Mouse (Mus musculus): Measurements from ENCODE around the gene Aspg. TPM values are rescaled to one million over a fixed set of nuclear protein-coding genes. Genes with fewer than 3 reads are reported as not detected.

The Aspg gene
- polyA plus RNA-seq, 1 experiment from 2014 or later = 1.1 TPM

GRCm38 (mm10) chr12:112164840-112165219, 58.4 kb downstream of the Aspg start:
- no peaks in the 10 kb centered on the region for H3K27me3 ChIP-seq (ENCODE audit: control insufficient read depth, insufficient read depth, low read length)
- 70% methylated on average over 6 of the region's 6 CpGs for WGBS
- ATAC-seq (ENCODE audit: low FRiP score, low TSS enrichment) = no peak
- peaks cover 2% of the 10 kb centered on the region; the same call in 1 of the 2 replicates for H3K36me3 ChIP-seq (ENCODE audit: control insufficient read depth, insufficient read depth, low read length)
- no peak overlapping the region for H3K4me3 ChIP-seq (ENCODE audit: low read length)
- no peak overlapping the region for H3K9ac ChIP-seq (ENCODE audit: low read depth, low read length)
- no peak overlapping the region for H3K4me2 ChIP-seq (replicated peaks; ENCODE audit: low read depth, low read length)
- H3K9me3 ChIP-seq (ENCODE audit: control insufficient read depth, low read length) = no peaks in the 10 kb centered on the region
- no peak overlapping the region for H3K27ac ChIP-seq (ENCODE audit: low read depth, low read length)
- peaks cover 14% of the 10 kb centered on the region for H3K4me1 ChIP-seq (ENCODE audit: control insufficient read depth, insufficient read depth, low read length)

- Histone ChIP-seq H3K4me2 (replicated peaks; ENCODE audit: low read depth, low read length) (no peak overlapping the region), H3K27ac (ENCODE audit: low read depth, low read length) (no peak overlapping the region), H3K9me3 (ENCODE audit: control insufficient read depth, low read length) (no peaks in the 10 kb centered on the region), H3K36me3 (ENCODE audit: control insufficient read depth, insufficient read depth, low read length) (peaks cover 5% of the 10 kb centered on the region; the same call in 1 of the 2 replicates), H3K9ac (ENCODE audit: low read depth, low read length) (no peak overlapping the region), H3K27me3 (ENCODE audit: control insufficient read depth, insufficient read depth, low read length) (peaks cover 3% of the 10 kb centered on the region; the same call in 1 of the 2 replicates), H3K4me3 (ENCODE audit: low read length) (no peak overlapping the region), H3K4me1 (ENCODE audit: control insufficient read depth, insufficient read depth, low read length) (peaks cover 12% of the 10 kb centered on the region)
- ATAC-seq (ENCODE audit: low FRiP score, low TSS enrichment) = no peak
- 67% methylated on average over 5 of the region's 5 CpGs for WGBS
Measured at GRCm38 (mm10) chr12:112169240-112169639, 62.8 kb downstream of the Aspg start.

GRCm38 (mm10) chr12:112170671-112171574, 64.4 kb downstream of the Aspg start:
- no peak overlapping the region for H3K9ac ChIP-seq (ENCODE audit: low read depth, low read length)
- 43% methylated on average over 20 of the region's 20 CpGs for WGBS
- H3K4me1 ChIP-seq (ENCODE audit: control insufficient read depth, insufficient read depth, low read length) = peaks cover 10% of the 10 kb centered on the region; the same call in 1 of the 2 replicates
- H3K27ac ChIP-seq (ENCODE audit: low read depth, low read length) = no peak overlapping the region
- no peak overlapping the region for H3K4me2 ChIP-seq (replicated peaks; ENCODE audit: low read depth, low read length)
- peaks cover 12% of the 10 kb centered on the region for H3K36me3 ChIP-seq (ENCODE audit: control insufficient read depth, insufficient read depth, low read length)
- ATAC-seq (ENCODE audit: low FRiP score, low TSS enrichment) = no peak
- no peaks in the 10 kb centered on the region for H3K9me3 ChIP-seq (ENCODE audit: control insufficient read depth, low read length)
- no peak overlapping the region for H3K4me3 ChIP-seq (ENCODE audit: low read length)
- H3K27me3 ChIP-seq (ENCODE audit: control insufficient read depth, insufficient read depth, low read length) = peaks cover 3% of the 10 kb centered on the region; the same call in 1 of the 2 replicates

GRCm38 (mm10) chr12:112171657-112172056, 65.2 kb downstream of the Aspg start:
- peaks cover 16% of the 10 kb centered on the region for H3K36me3 ChIP-seq (ENCODE audit: control insufficient read depth, insufficient read depth, low read length)
- WGBS = 77% methylated on average over 1 of the region's 1 CpGs
- H3K4me1 ChIP-seq (ENCODE audit: control insufficient read depth, insufficient read depth, low read length) = peaks cover 10% of the 10 kb centered on the region; the same call in 1 of the 2 replicates
- H3K4me3 ChIP-seq (ENCODE audit: low read length) = no peak overlapping the region
- no peak overlapping the region for H3K4me2 ChIP-seq (replicated peaks; ENCODE audit: low read depth, low read length)
- no peak overlapping the region for H3K27ac ChIP-seq (ENCODE audit: low read depth, low read length)
- peaks cover 3% of the 10 kb centered on the region; the same call in 1 of the 2 replicates for H3K27me3 ChIP-seq (ENCODE audit: control insufficient read depth, insufficient read depth, low read length)
- ATAC-seq (ENCODE audit: low FRiP score, low TSS enrichment) = no peak
- H3K9me3 ChIP-seq (ENCODE audit: control insufficient read depth, low read length) = no peaks in the 10 kb centered on the region
- no peak overlapping the region for H3K9ac ChIP-seq (ENCODE audit: low read depth, low read length)

GRCm38 (mm10) chr12:112172214-112172613, 65.7 kb downstream of the Aspg start:
- Histone ChIP-seq H3K27me3 (ENCODE audit: control insufficient read depth, insufficient read depth, low read length) (peaks cover 3% of the 10 kb centered on the region; the same call in 1 of the 2 replicates), H3K36me3 (ENCODE audit: control insufficient read depth, insufficient read depth, low read length) (peaks cover 19% of the 10 kb centered on the region), H3K4me3 (ENCODE audit: low read length) (no peak overlapping the region), H3K27ac (ENCODE audit: low read depth, low read length) (no peak overlapping the region), H3K9me3 (ENCODE audit: control insufficient read depth, low read length) (no peaks in the 10 kb centered on the region), H3K9ac (ENCODE audit: low read depth, low read length) (no peak overlapping the region), H3K4me1 (ENCODE audit: control insufficient read depth, insufficient read depth, low read length) (peaks cover 10% of the 10 kb centered on the region; the same call in 1 of the 2 replicates), H3K4me2 (replicated peaks; ENCODE audit: low read depth, low read length) (no peak overlapping the region)
- no peak for ATAC-seq (ENCODE audit: low FRiP score, low TSS enrichment)
- 55% methylated on average over 8 of the region's 8 CpGs for WGBS

MicroRNAs encoded within 50 kb of the gene (microRNA counts, 519-probe panel; counts per million panel counts)
- microRNA mmu-miR-203 = 361 counts per million, percentile 1 among the panel's probes with 10 or more counts

Small RNA genes within 50 kb of the gene (microRNA-seq; reads per million reads assigned to microRNA genes)
- gene Mir203 = 1,868 reads per million, percentile 84 among the genes with 10 or more reads in this experiment
- not detected for gene Mir3073a
- gene Mir3073b = not detected

Other genes starting within 250 kb of the Aspg start
- 13.6 and 20.6 TPM in 2 replicates for gene Ppp1r13b, start 198.6 kb upstream of the Aspg start, polyA plus RNA-seq (2014; fragmentation: Nextera tagmentation; extraction: Ambion mirVana)
- 689 and 1,049 TPM in 2 replicates for gene Atp5mpl, start 139.7 kb upstream of the Aspg start, polyA plus RNA-seq (2014; fragmentation: Nextera tagmentation; extraction: Ambion mirVana)
- 0.44 and 0.65 TPM in 2 replicates for gene Tdrd9, start 135.1 kb upstream of the Aspg start, polyA plus RNA-seq (2014; fragmentation: Nextera tagmentation; extraction: Ambion mirVana)
- gene Rd3l, start 125.4 kb upstream of the Aspg start, polyA plus RNA-seq (2014; fragmentation: Nextera tagmentation; extraction: Ambion mirVana) = not detected in 2 replicates
- gene Kif26a, start 39.5 kb downstream of the Aspg start, polyA plus RNA-seq (2014; fragmentation: Nextera tagmentation; extraction: Ambion mirVana) = 2.2 and 3.8 TPM in 2 replicates